Mouse (Mus musculus): ENCODE measurements at regions not wholly inside any gene's neighbourhood (a gene's known extent, or its start where the extent isn't known, plus 50 kb on each side); places are given as distances from the start of the nearest gene placed in this dataset.

GRCm38 (mm10) chr13:16100253-16100652 is 88.6 kb downstream of the Inhba start:
- no peak for DNase-seq (ENCODE audit: low read depth)

GRCm38 (mm10) chr13:16114837-16115236 is 103.2 kb downstream of the Inhba start:
- no peak for DNase-seq (ENCODE audit: low read depth)

GRCm38 (mm10) chr13:16146686-16147085 is 135.0 kb downstream of the Inhba start:
- no peak for DNase-seq (ENCODE audit: low read depth)

- DNase-seq (ENCODE audit: low read depth), result no peak
These were observed 143.3 kb downstream of the Inhba start for GRCm38 (mm10) chr13:16154926-16155325.

GRCm38 (mm10) chr13:16165204-16165894 is 153.7 kb downstream of the Inhba start:
- DNase-seq (ENCODE audit: low read depth), result no peak

GRCm38 (mm10) chr13:16196692-16197091 is 185.0 kb downstream of the Inhba start:
- DNase-seq (ENCODE audit: low read depth), result no peak

GRCm38 (mm10) chr13:16200046-16200445 is 188.4 kb downstream of the Inhba start:
- no peak for DNase-seq (ENCODE audit: low read depth)

GRCm38 (mm10) chr13:16203147-16203546 is 191.5 kb downstream of the Inhba start:
- no peak for DNase-seq (ENCODE audit: low read depth)

GRCm38 (mm10) chr13:16204097-16204496 is 192.4 kb downstream of the Inhba start:
- no peak for DNase-seq (ENCODE audit: low read depth)

GRCm38 (mm10) chr13:16211482-16211881 is 199.8 kb downstream of the Inhba start:
- DNase-seq (ENCODE audit: low read depth), result no peak

- no peak for DNase-seq (ENCODE audit: low read depth)
These were observed 208.2 kb downstream of the Inhba start for GRCm38 (mm10) chr13:16219877-16220276.

- DNase-seq (ENCODE audit: low read depth), result no peak
These were observed 211.4 kb downstream of the Inhba start for GRCm38 (mm10) chr13:16222942-16223600.

- no peak for DNase-seq (ENCODE audit: low read depth)
These were observed 249.5 kb downstream of the Inhba start for GRCm38 (mm10) chr13:16261145-16261544.

- DNase-seq (ENCODE audit: low read depth), result no peak
These were observed 268.3 kb downstream of the Inhba start for GRCm38 (mm10) chr13:16279974-16280373.

GRCm38 (mm10) chr13:16280742-16281141 is 269.1 kb downstream of the Inhba start:
- DNase-seq (ENCODE audit: low read depth), result no peak

- no peak for DNase-seq (ENCODE audit: low read depth)
These were observed 270.1 kb downstream of the Inhba start for GRCm38 (mm10) chr13:16281777-16282176.

- no peak for DNase-seq (ENCODE audit: low read depth)
These were observed 270.6 kb downstream of the Inhba start for GRCm38 (mm10) chr13:16282230-16282629.

- no peak for DNase-seq (ENCODE audit: low read depth)
These were observed 271.7 kb downstream of the Inhba start for GRCm38 (mm10) chr13:16283336-16283735.

- no peak for DNase-seq (ENCODE audit: low read depth)
These were observed 278.0 kb downstream of the Inhba start for GRCm38 (mm10) chr13:16289633-16290032.

- no peak for DNase-seq (ENCODE audit: low read depth)
These were observed 279.1 kb downstream of the Inhba start for GRCm38 (mm10) chr13:16290784-16291183.

GRCm38 (mm10) chr13:16291661-16292291 is 280.1 kb downstream of the Inhba start:
- no peak for DNase-seq (ENCODE audit: low read depth)

GRCm38 (mm10) chr13:16299756-16300155 is 288.1 kb downstream of the Inhba start:
- no peak for DNase-seq (ENCODE audit: low read depth)

GRCm38 (mm10) chr13:16314669-16315068 is 303.0 kb downstream of the Inhba start:
- DNase-seq (ENCODE audit: low read depth), result no peak
